Mouse (Mus musculus) lung, embryonic 15.5 days (tissue): ENCODE results near the gene Zfp787. TPM values are rescaled to one million over a fixed set of nuclear protein-coding genes. Genes with fewer than 3 reads are reported as not detected.

Experiments
- polyA plus RNA-seq: library from polyadenylated mRNA; unstranded; fragments of >200 nt; fragmentation: Nextera tagmentation; extraction: Ambion mirVana; gene quantifications from 2 replicates; pipeline ENCODE4 v1.2.1, GENCODE M21; 2015

Gene Zfp787
- polyA plus RNA-seq, 1 experiment from 2014 or later: 25.4 TPM

Other genes with a start within 250 kb of the Zfp787 start
- gene Vmn1r65, start 145.0 kb downstream of the Zfp787 start, polyA plus RNA-seq: not detected in 2 replicates
- gene Nlrp4c, start 110.8 kb downstream of the Zfp787 start, polyA plus RNA-seq: not detected in 2 replicates
- 55.8 and 62.2 TPM in 2 replicates for gene Zfp444, start 16.2 kb upstream of the Zfp787 start, polyA plus RNA-seq
- not detected in 2 replicates for gene Galp, start 41.1 kb upstream of the Zfp787 start, polyA plus RNA-seq
- gene Zscan5b, start 66.3 kb upstream of the Zfp787 start, polyA plus RNA-seq: not detected in 2 replicates
- gene Epp13, start 96.7 kb upstream of the Zfp787 start, polyA plus RNA-seq: 0.25 TPM in 1 of 2 replicates, not detected in the other
- gene Zfp667, start 130.6 kb upstream of the Zfp787 start, polyA plus RNA-seq: 5.6 and 7.1 TPM in 2 replicates
- 5.6 and 7.3 TPM in 2 replicates for gene Zfp583, start 175.3 kb upstream of the Zfp787 start, polyA plus RNA-seq
- 1.5 and 1.6 TPM in 2 replicates for gene Gm3854, start 187.8 kb upstream of the Zfp787 start, polyA plus RNA-seq
- gene Zfp78, start 207.3 kb upstream of the Zfp787 start, polyA plus RNA-seq: 3.4 TPM in 2 replicates
- gene Zfp28, start 227.3 kb upstream of the Zfp787 start, polyA plus RNA-seq: 9.4 and 9.6 TPM in 2 replicates
- 0.20 TPM in 1 of 2 replicates, not detected in the other for gene Smim17, start 242.7 kb upstream of the Zfp787 start, polyA plus RNA-seq